Mouse (Mus musculus) testis, adult 2 months (tissue): ENCODE data around the gene Cacna1d.

ENCODE experiments used
- CTCF ChIP-seq: fragments of 200-500 bp; IDR thresholded peaks from 2 replicates; pipeline ENCODE4 v1.5.1; 2012; ENCODE audit warnings: low read depth, mild to moderate bottlenecking, inconsistent platforms, low read length, moderate library complexity; ENCODE audit not compliant: control insufficient read depth, insufficient read depth, insufficient replicate concordance
- POLR2A ChIP-seq: fragments of 200-500 bp; IDR thresholded peaks from 2 replicates; pipeline ENCODE4 v1.6.1; 2012; ENCODE audit warnings: low read depth, mild to moderate bottlenecking, inconsistent platforms, low read length, moderate library complexity; ENCODE audit not compliant: control insufficient read depth

GRCm38 (mm10) chr14:30017794-30018462 is 473.3 kb downstream of the Cacna1d start:
- no peak for TF ChIP-seq CTCF
- TF ChIP-seq POLR2A: no peak
